Mouse (Mus musculus) heart, postnatal 25 days (tissue): ENCODE measurements around the gene Gm3739. TPM values are rescaled to one million over a fixed set of nuclear protein-coding genes. Genes with fewer than 3 reads are reported as not detected.
"Not testable (repeated sequence)": the region's sequence is repeated elsewhere in the genome, so short reads cannot be mapped to it uniquely, and the experiment has no call there.

ENCODE experiments used
- DNase-seq: peaks from one replicate; pipeline ENCODE4 v3.0.0; 2022; ENCODE audit warnings: low spot score
- intact Hi-C: fragments of 180-260 bp; cut with DNase I; formaldehyde crosslinking; loops from one replicate; pipeline ENCODE4 v1.15.1; 2025
- total RNA-seq, 2 experiments: library from RNA; stranded (reverse); gene quantifications; 2 replicates each; pipeline ENCODE4 v1.2.3; 2021

Gm3739 gene
- under 1 TPM; 0.25 to 0.26 TPM for total RNA-seq

DNA sequence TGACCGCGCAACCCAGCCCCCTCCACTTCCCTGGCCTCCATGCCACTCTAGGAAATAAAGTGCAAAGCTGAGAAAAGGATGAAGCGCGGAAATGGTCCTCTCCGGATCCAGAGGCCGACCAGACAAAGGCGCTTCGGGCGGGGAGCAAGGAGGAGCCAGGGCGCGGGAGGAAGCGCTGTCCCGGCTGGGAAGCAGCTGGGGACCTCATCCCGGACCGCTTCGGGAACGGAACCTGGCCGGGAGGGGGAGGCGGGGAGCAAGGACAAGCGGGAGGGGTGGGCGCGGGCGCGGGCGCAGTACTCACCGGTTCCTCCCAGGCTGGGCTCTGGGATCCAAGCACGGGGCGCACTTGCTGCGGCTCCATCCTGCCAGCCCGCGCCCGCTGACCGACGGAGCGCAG is at the start of gene Gm3739:
Gene Gm3739 (minus strand): TSS at position 389 of the 400 bp plus-strand sequence.
- intact Hi-C loops = not testable (repeated sequence)
- peak; percentile 30 for DNase-seq

DNA sequence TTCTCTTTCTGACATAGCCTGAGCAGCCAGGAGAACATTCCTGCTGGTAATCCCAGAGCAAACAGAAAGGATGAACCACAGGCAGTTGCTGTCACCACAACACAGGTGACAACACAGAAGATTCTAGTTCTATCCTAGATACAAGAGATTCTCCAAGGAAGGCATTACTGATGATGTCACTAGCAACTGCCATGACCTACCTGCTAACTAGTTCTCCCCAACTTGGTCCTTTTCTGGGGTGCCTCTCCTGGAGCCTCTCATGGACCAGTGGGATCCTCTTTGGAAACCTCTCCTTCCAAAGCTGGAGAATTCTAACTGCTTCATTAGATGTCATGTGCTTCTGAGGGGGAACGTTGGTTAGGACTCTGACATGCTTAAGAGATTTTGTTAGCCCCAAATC is 17.4 kb upstream of the Gm3739 start, which contains the start of gene Gm5797:
Gene Gm5797 (minus strand): TSS at position 101 of the 400 bp plus-strand sequence.
- DNase-seq, intact Hi-C loops: not testable (repeated sequence)

DNA sequence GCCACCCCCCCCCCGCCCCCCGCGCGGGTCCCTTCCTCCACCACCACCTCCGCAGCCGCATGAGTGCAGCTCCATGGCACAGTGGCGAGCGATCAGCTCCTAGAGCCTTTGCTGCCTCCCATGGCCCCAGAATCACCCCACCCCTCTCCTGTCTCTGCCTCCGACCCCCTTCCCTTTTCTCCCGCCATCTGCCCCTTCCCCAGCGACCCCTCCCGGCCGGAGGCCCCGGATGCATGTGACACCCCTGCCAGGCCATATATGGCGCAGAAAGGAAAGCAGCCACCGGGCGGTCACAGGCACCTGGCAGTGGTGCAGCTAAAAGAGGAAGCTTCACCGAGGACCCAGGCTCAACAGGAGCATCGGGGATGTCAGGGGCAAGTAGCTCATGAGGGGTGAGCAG is 244 bp upstream of the Gm3739 start:
- DNase-seq = peak; percentile 2
- intact Hi-C loops = not testable (repeated sequence)

DNA sequence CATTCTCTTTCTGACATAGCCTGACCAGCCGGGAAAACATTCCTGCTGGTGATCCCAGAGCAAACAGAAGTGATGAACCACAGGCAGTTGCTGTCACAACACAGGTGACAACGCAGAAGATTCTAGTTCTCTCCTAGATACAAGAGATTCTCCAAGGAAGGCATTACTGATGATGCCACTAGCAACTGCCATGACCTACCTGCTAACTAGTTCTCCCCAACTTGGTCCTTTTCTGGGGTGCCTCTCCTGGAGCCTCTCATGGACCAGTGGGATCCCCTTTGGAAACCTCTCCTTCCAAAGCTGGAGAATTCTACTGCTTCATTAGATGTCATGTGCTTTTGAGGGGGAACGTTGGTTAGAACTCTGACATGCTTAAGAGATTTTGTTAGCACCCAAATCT is 50.2 kb downstream of the Gm3739 start, which contains the start of gene Gm3727:
Gene Gm3727 (minus strand): TSS at position 101 of the 400 bp plus-strand sequence.
- DNase-seq, intact Hi-C loops: not testable (repeated sequence)

Other genes with a start within 250 kb of the Gm3739 start
- under 1 TPM in 1 of 2 experiments, not detected in 1; 0.22 TPM for gene Gm3696, start 214.4 kb downstream of the Gm3739 start, total RNA-seq
- not detected for gene Gm6676, start 189.6 kb downstream of the Gm3739 start, total RNA-seq
- gene Gm3512, start 140.5 kb downstream of the Gm3739 start, total RNA-seq = under 1 TPM; 0.14 to 0.26 TPM
- gene Gm16434, start 120.5 kb downstream of the Gm3739 start, total RNA-seq = not detected
- gene Gm3727, start 50.3 kb downstream of the Gm3739 start, total RNA-seq = not detected
- gene Gm5797, start 17.3 kb upstream of the Gm3739 start, total RNA-seq = not detected
- gene Gm8374, start 50.1 kb upstream of the Gm3739 start, total RNA-seq = not detected
- not detected for gene Gm3755, start 135.9 kb upstream of the Gm3739 start, total RNA-seq
- gene Gm3752, start 168.7 kb upstream of the Gm3739 start, total RNA-seq = under 1 TPM in 1 of 2 experiments, not detected in 1; 0.22 TPM